Mouse (Mus musculus) kidney, postnatal 0 days (tissue): ENCODE data around the gene Rasgef1b. TPM values are rescaled to one million over a fixed set of nuclear protein-coding genes. Genes with fewer than 3 reads are reported as not detected.
A peak's percentile ranks its signal among the peaks of the same experiment; 100 is the strongest.

Experiments
- ATAC-seq: fragments of 200-750 bp; cut with Nextera tagmentation; replicated peaks from 2 replicates; pipeline ENCODE4 v1.8.0; 2017; ENCODE audit warnings: low read depth, moderate number of reproducible peaks, moderate TSS enrichment, moderate library complexity; ENCODE audit not compliant: low FRiP score
- DNase-seq: peaks from one replicate; pipeline ENCODE4 v3.0.0-alpha.2; 2016; ENCODE audit warnings: low spot score
- H3K27ac ChIP-seq: fragments of 300-500 bp; sonication (generic); 2 replicates; pipeline ENCODE4 v1.5.1; 2014; ENCODE audit warnings: mild to moderate bottlenecking
- H3K27me3 ChIP-seq: fragments of 300-500 bp; sonication (generic); 2 replicates; pipeline ENCODE4 v1.6.1; 2014; ENCODE audit warnings: low read length, mixed read lengths; ENCODE audit not compliant: insufficient read depth
- H3K36me3 ChIP-seq: fragments of 300-500 bp; sonication (generic); 2 replicates; pipeline ENCODE4 v1.6.1; 2014; ENCODE audit warnings: low read length, mixed read lengths; ENCODE audit not compliant: insufficient read depth
- H3K4me1 ChIP-seq: fragments of 300-500 bp; sonication (generic); replicated peaks from 2 replicates; pipeline ENCODE4 v1.6.1; 2014; ENCODE audit warnings: antibody characterized with exemption, low read length, mixed read lengths; ENCODE audit not compliant: insufficient read depth
- H3K4me2 ChIP-seq: fragments of 300-500 bp; sonication (generic); 2 replicates; pipeline ENCODE4 v1.6.1; 2014; ENCODE audit warnings: mild to moderate bottlenecking, low read length, moderate library complexity, mixed read lengths
- H3K4me3 ChIP-seq: fragments of 300-500 bp; sonication (generic); replicated peaks from 2 replicates; pipeline ENCODE4 v1.5.1; 2014; ENCODE audit warnings: low read depth, low read length
- H3K9ac ChIP-seq: fragments of 300-500 bp; sonication (generic); 2 replicates; pipeline ENCODE4 v1.6.1; 2014; ENCODE audit warnings: low read depth, low read length
- H3K9me3 ChIP-seq: fragments of 300-500 bp; sonication (generic); replicated peaks from 2 replicates; pipeline ENCODE4 v1.6.1; 2016; ENCODE audit warnings: low read length, inconsistent platforms, mixed read lengths
- CTCF ChIP-seq: IDR thresholded peaks from 2 replicates; pipeline ENCODE4 v1.5.1; 2016; ENCODE audit warnings: antibody characterized with exemption, low read depth, mild to moderate bottlenecking, moderate library complexity
- WGBS: fragments of 180-500 bp; shearing (Covaris S2); extraction: QIAGEN DNeasy Blood & Tissue Kit; methylation state at CpG from one replicate; pipeline ENCODE4 v1.1.7; 2014; 5-methylcytosine and 5-hydroxymethylcytosine counted together
- polyA plus RNA-seq: library from polyadenylated mRNA; unstranded; fragments of >200 nt; fragmentation: Nextera tagmentation; extraction: Ambion mirVana; gene quantifications from 2 replicates; pipeline ENCODE4 v1.2.1, GENCODE M21; 2015

Gene Rasgef1b
- polyA plus RNA-seq, 1 experiment from 2014 or later = 7.3 TPM

DNA sequence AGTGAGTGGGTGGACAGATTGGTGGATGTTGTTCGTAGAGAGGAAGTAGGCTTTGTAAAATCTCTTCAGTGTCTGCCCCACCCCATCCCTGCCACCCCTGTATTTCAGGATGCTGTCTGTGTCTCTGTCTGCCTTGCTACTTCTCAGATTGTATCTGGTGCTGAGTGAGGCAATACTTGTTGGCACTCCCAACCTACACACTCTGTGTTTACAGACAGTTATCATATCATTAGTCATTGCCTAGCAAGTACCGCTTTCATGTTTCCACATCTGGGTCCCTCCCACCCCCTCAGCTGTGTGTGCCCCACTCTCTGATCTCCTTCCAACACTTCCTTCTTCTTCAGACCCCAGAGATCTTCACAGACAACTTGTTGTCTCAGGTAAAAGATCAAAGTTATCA, 525.4 kb downstream of the Rasgef1b start:
- whole genome bisulfite sequencing = 51% methylated on average over 2 of the region's 2 CpGs
- DNase-seq (no peak), ATAC-seq (no peak)
- Histone ChIP-seq H3K4me2 (no peak overlapping the region), H3K4me3 (no peak overlapping the region), H3K27ac (no peak overlapping the region), H3K4me1 (no peaks in the 10 kb centered on the region), H3K36me3 (no peaks in the 10 kb centered on the region), H3K27me3 (no peaks in the 10 kb centered on the region; the same call in 1 of the 2 replicates), H3K9me3 (no peaks in the 10 kb centered on the region), H3K9ac (no peak overlapping the region)
- TF ChIP-seq CTCF = no peak

- ATAC-seq (no peak), DNase-seq (peak; percentile 75)
- H3K36me3 ChIP-seq = no peaks in the 10 kb centered on the region
- no peaks in the 10 kb centered on the region for H3K4me1 ChIP-seq
- peak overlapping the region; percentile 33; the same call in 1 of the 2 replicates for H3K4me2 ChIP-seq
- no peaks in the 10 kb centered on the region; the same call in 1 of the 2 replicates for H3K27me3 ChIP-seq
- 54% methylated on average over 15 of the region's 15 CpGs for WGBS
- H3K27ac ChIP-seq = no peak overlapping the region
- no peak overlapping the region for H3K9ac ChIP-seq
- no peak overlapping the region for H3K4me3 ChIP-seq
- H3K9me3 ChIP-seq = no peaks in the 10 kb centered on the region
- TF ChIP-seq CTCF = peak; percentile 77
Measured at GRCm38 (mm10) chr5:99202074-99202837, 526.6 kb downstream of the Rasgef1b start.

- no peak for DNase-seq
- Histone ChIP-seq H3K27me3 (no peaks in the 10 kb centered on the region), H3K9ac (no peak overlapping the region), H3K4me2 (no peak overlapping the region), H3K9me3 (no peaks in the 10 kb centered on the region), H3K36me3 (no peaks in the 10 kb centered on the region), H3K4me3 (no peak overlapping the region), H3K27ac (no peak overlapping the region), H3K4me1 (0 out of 2 replicates have a peak, but pooled peaks cover 7% of the 10 kb centered on the region)
- 98% methylated on average over 5 of the region's 5 CpGs for WGBS
- TF ChIP-seq CTCF = no peak
- ATAC-seq = no peak
Measured at GRCm38 (mm10) chr5:99195436-99195835, 533.4 kb downstream of the Rasgef1b start.

- Histone ChIP-seq H3K27ac (peak overlapping the region; percentile 44), H3K27me3 (no peaks in the 10 kb centered on the region), H3K4me2 (peak overlapping the region; percentile 38; the same call in 1 of the 2 replicates), H3K4me1 (0 out of 2 replicates have a peak, but pooled peaks cover 7% of the 10 kb centered on the region), H3K36me3 (no peaks in the 10 kb centered on the region), H3K9me3 (no peaks in the 10 kb centered on the region), H3K9ac (no peak overlapping the region), H3K4me3 (0 out of 2 replicates have a peak overlapping the region, but pooled peaks have one; percentile 4)
- TF ChIP-seq CTCF = no peak
- ATAC-seq = no peak
- peak; percentile 62 for DNase-seq
- WGBS = 28% methylated on average over 26 of the region's 26 CpGs
Measured at GRCm38 (mm10) chr5:99190941-99191800, 537.7 kb downstream of the Rasgef1b start.

GRCm38 (mm10) chr5:99183637-99184036, 545.2 kb downstream of the Rasgef1b start:
- Histone ChIP-seq H3K27ac (no peak overlapping the region), H3K4me2 (no peak overlapping the region), H3K9me3 (no peaks in the 10 kb centered on the region), H3K4me3 (no peak overlapping the region), H3K9ac (no peak overlapping the region), H3K27me3 (no peaks in the 10 kb centered on the region), H3K36me3 (no peaks in the 10 kb centered on the region), H3K4me1 (no peaks in the 10 kb centered on the region)
- DNase-seq = no peak
- 62% methylated on average over 7 of the region's 7 CpGs for WGBS
- no peak for TF ChIP-seq CTCF
- no peak for ATAC-seq

GRCm38 (mm10) chr5:99174608-99175385, 554.1 kb downstream of the Rasgef1b start:
- 0 out of 2 replicates have a peak, but pooled peaks cover 2% of the 10 kb centered on the region for H3K9me3 ChIP-seq
- H3K9ac ChIP-seq = no peak overlapping the region
- no peak overlapping the region for H3K4me2 ChIP-seq
- ATAC-seq (no peak), DNase-seq (peak; percentile 44)
- H3K36me3 ChIP-seq = no peaks in the 10 kb centered on the region
- no peak overlapping the region for H3K27ac ChIP-seq
- TF ChIP-seq CTCF = no peak
- H3K4me3 ChIP-seq = no peak overlapping the region
- H3K27me3 ChIP-seq = 0 out of 2 replicates have a peak, but pooled peaks cover 3% of the 10 kb centered on the region
- WGBS = 28% methylated on average over 8 of the region's 8 CpGs
- no peaks in the 10 kb centered on the region for H3K4me1 ChIP-seq
